Mouse (Mus musculus): ENCODE data around the gene Disc1.
A peak's percentile ranks its signal among the peaks of the same experiment; 100 is the strongest.

Gene Disc1

GRCm38 (mm10) chr8:125066913-125067595, 13.1 kb downstream of the Disc1 start:
- peak; percentile 64 to 79 for DNase-seq (ENCODE audit: low spot score in 2 of 2)

- DNase-seq (ENCODE audit: low spot score in 2 of 2): no peak
Observed at GRCm38 (mm10) chr8:125067596-125067960, 13.6 kb downstream of the Disc1 start.

- no peak for DNase-seq (ENCODE audit: low spot score in 2 of 2)
Observed at GRCm38 (mm10) chr8:125068146-125068905, 14.3 kb downstream of the Disc1 start.

- no peak for DNase-seq (ENCODE audit: low spot score in 2 of 2)
Observed at GRCm38 (mm10) chr8:125069304-125069703, 15.3 kb downstream of the Disc1 start.

GRCm38 (mm10) chr8:125069733-125070132, 15.7 kb downstream of the Disc1 start:
- no peak for DNase-seq (ENCODE audit: low spot score in 2 of 2)

- DNase-seq (ENCODE audit: low spot score in 2 of 2): no peak
Observed at GRCm38 (mm10) chr8:125074141-125074540, 20.1 kb downstream of the Disc1 start.

- no peak for DNase-seq (ENCODE audit: low spot score in 2 of 2)
Observed at GRCm38 (mm10) chr8:125074581-125074980, 20.6 kb downstream of the Disc1 start.

GRCm38 (mm10) chr8:125075389-125075788, 21.4 kb downstream of the Disc1 start:
- DNase-seq (ENCODE audit: low spot score in 2 of 2): no peak

- no peak for DNase-seq (ENCODE audit: low spot score in 2 of 2)
Observed at GRCm38 (mm10) chr8:125077326-125077725, 23.3 kb downstream of the Disc1 start.

- peak; percentile 62 to 72 for DNase-seq (ENCODE audit: low spot score in 2 of 2)
Observed at GRCm38 (mm10) chr8:125078771-125079384, 24.9 kb downstream of the Disc1 start.

GRCm38 (mm10) chr8:125080388-125081344, 26.7 kb downstream of the Disc1 start:
- no peak for DNase-seq (ENCODE audit: low spot score in 2 of 2)

GRCm38 (mm10) chr8:125083746-125084145, 29.8 kb downstream of the Disc1 start:
- DNase-seq (ENCODE audit: low spot score in 2 of 2): peak in 1 of 2 experiments; percentile 31

- DNase-seq (ENCODE audit: low spot score in 2 of 2): no peak
Observed at GRCm38 (mm10) chr8:125084523-125084922, 30.5 kb downstream of the Disc1 start.

- peak; percentile 52 to 54 for DNase-seq (ENCODE audit: low spot score in 2 of 2)
Observed at GRCm38 (mm10) chr8:125090889-125091740, 37.1 kb downstream of the Disc1 start.

GRCm38 (mm10) chr8:125097140-125097539, 43.1 kb downstream of the Disc1 start:
- DNase-seq (ENCODE audit: low spot score in 2 of 2): no peak

- no peak for DNase-seq (ENCODE audit: low spot score in 2 of 2)
Observed at GRCm38 (mm10) chr8:125098050-125098449, 44.1 kb downstream of the Disc1 start.

- no peak for DNase-seq (ENCODE audit: low spot score in 2 of 2)
Observed at GRCm38 (mm10) chr8:125102303-125102702, 48.3 kb downstream of the Disc1 start.

- DNase-seq (ENCODE audit: low spot score in 2 of 2): no peak
Observed at GRCm38 (mm10) chr8:125113171-125113570, 59.2 kb downstream of the Disc1 start.

GRCm38 (mm10) chr8:125113831-125114230, 59.8 kb downstream of the Disc1 start:
- no peak for DNase-seq (ENCODE audit: low spot score in 2 of 2)

- DNase-seq (ENCODE audit: low spot score in 2 of 2): no peak
Observed at GRCm38 (mm10) chr8:125115321-125115720, 61.3 kb downstream of the Disc1 start.

- DNase-seq (ENCODE audit: low spot score in 2 of 2): peak in 1 of 2 experiments; percentile 54
Observed at GRCm38 (mm10) chr8:125116616-125117015, 62.6 kb downstream of the Disc1 start.
